Comparison of ENCODE assay signal across 8 mouse cellular contexts in genomic region chr7:118993597-118994230, GRCm38 (mm10). TPM values are rescaled to one million over a fixed set of nuclear protein-coding genes. Genes with fewer than 3 reads are reported as not detected.
DNase-seq lines count a peak whose midpoint lies in the region; ATAC-seq and TF ChIP-seq lines count a peak whose summit lies in the region.

No protein-coding gene starts in this region.

- DNase-seq in kidney, adult 9 months, result peak; percentile 9
- no peak for DNase-seq in kidney, postnatal 36 days
- DNase-seq in ES-E14 (ENCODE audit: low read depth, low spot score), result no peak
- peak; percentile 62 for DNase-seq in embryonic facial prominence, embryonic 14.5 days (ENCODE audit: low spot score)
- peak; percentile 46 for DNase-seq in midbrain, postnatal 0 days (ENCODE audit: low spot score)
- DNase-seq in frontal cortex, postnatal 36 days (ENCODE audit: low spot score in 2 of 2), result no peak
- no peak for DNase-seq in thymus, postnatal 10 days (ENCODE audit: low spot score in 2 of 2)

- peak overlapping the region; percentile 75 to 76 for H3K4me3 ChIP-seq in ES-E14 (ENCODE audit: insufficient read depth in 1 of 2, low read depth in 1 of 2, low read length in 2 of 2, poor library complexity in 1 of 2, severe bottlenecking in 1 of 2)
- peak overlapping the region; percentile 74 for H3K4me3 ChIP-seq in embryonic facial prominence, embryonic 14.5 days (ENCODE audit: low read depth, low read length)
- H3K4me3 ChIP-seq in hindbrain, embryonic 16.5 days (ENCODE audit: low read length), result peak overlapping the region; percentile 64
- peak overlapping the region; percentile 58 for H3K4me3 ChIP-seq in midbrain, postnatal 0 days (ENCODE audit: low read depth, low read length)

- no peak overlapping the region for H3K27ac ChIP-seq in ES-E14 (ENCODE audit: insufficient read depth, low read depth, low read length, poor library complexity, severe bottlenecking)
- 0 out of 2 replicates have a peak overlapping the region, but pooled peaks have one; percentile 19 for H3K27ac ChIP-seq in embryonic facial prominence, embryonic 14.5 days (replicated peaks; ENCODE audit: low read depth, low read length)
- H3K27ac ChIP-seq in hindbrain, embryonic 16.5 days (ENCODE audit: low read depth, low read length), result peak overlapping the region; percentile 64
- H3K27ac ChIP-seq in midbrain, postnatal 0 days (ENCODE audit: low read depth, low read length), result peak overlapping the region; percentile 20

- H3K4me1 ChIP-seq in ES-E14 (ENCODE audit: control insufficient read depth in 2 of 2, insufficient read depth in 2 of 2, low read length in 2 of 2, poor library complexity in 1 of 2), result peaks cover 2 to 22% of the 10 kb centered on the region in 2 experiments; a peak in 3 of 4 replicates
- peaks cover 25% of the 10 kb centered on the region for H3K4me1 ChIP-seq in embryonic facial prominence, embryonic 14.5 days (ENCODE audit: control insufficient read depth, insufficient read depth, low read length)
- peaks cover 56% of the 10 kb centered on the region for H3K4me1 ChIP-seq in hindbrain, embryonic 16.5 days (ENCODE audit: control insufficient read depth, insufficient read depth, low read depth, low read length)
- H3K4me1 ChIP-seq in midbrain, postnatal 0 days (ENCODE audit: insufficient read depth, low read length), result peaks cover 14% of the 10 kb centered on the region; the same call in 1 of the 2 replicates

- H3K36me3 ChIP-seq in ES-E14 (ENCODE audit: control insufficient read depth, insufficient read depth, low read length, poor library complexity, severe bottlenecking), result no peaks in the 10 kb centered on the region; the same call in 1 of the 2 replicates
- H3K36me3 ChIP-seq in embryonic facial prominence, embryonic 14.5 days (ENCODE audit: control insufficient read depth, insufficient read depth, low read length), result no peaks in the 10 kb centered on the region
- no peaks in the 10 kb centered on the region for H3K36me3 ChIP-seq in hindbrain, embryonic 16.5 days (ENCODE audit: control insufficient read depth, insufficient read depth, low read length)
- H3K36me3 ChIP-seq in midbrain, postnatal 0 days (ENCODE audit: insufficient read depth, low read length), result no peaks in the 10 kb centered on the region

- no peak for ATAC-seq in embryonic facial prominence, embryonic 14.5 days (ENCODE audit: low read depth)
- ATAC-seq in hindbrain, embryonic 16.5 days, result peak; percentile 15; the same call in 1 of the 2 replicates
- no peak for ATAC-seq in midbrain, postnatal 0 days (ENCODE audit: low FRiP score)

- no peak for TF ChIP-seq CTCF in midbrain, postnatal 0 days (IDR thresholded peaks at IDR 0.05)

- H3K27me3 ChIP-seq in embryonic facial prominence, embryonic 14.5 days (replicated peaks; ENCODE audit: control insufficient read depth, insufficient read depth, low read length), result no peaks in the 10 kb centered on the region
- no peaks in the 10 kb centered on the region for H3K27me3 ChIP-seq in hindbrain, embryonic 16.5 days (replicated peaks; ENCODE audit: control insufficient read depth, insufficient read depth, low read length)
- no peaks in the 10 kb centered on the region for H3K27me3 ChIP-seq in midbrain, postnatal 0 days (ENCODE audit: insufficient read depth, low read length)

- H3K9ac ChIP-seq in ES-E14 (ENCODE audit: insufficient read depth, low read depth, low read length, poor library complexity, severe bottlenecking), result peak overlapping the region; percentile 76
- H3K9ac ChIP-seq in embryonic facial prominence, embryonic 14.5 days (ENCODE audit: low read depth, low read length), result peak overlapping the region; percentile 80
- H3K9ac ChIP-seq in hindbrain, embryonic 16.5 days (ENCODE audit: low read depth, low read length), result peak overlapping the region; percentile 79
- H3K9ac ChIP-seq in midbrain, postnatal 0 days (replicated peaks; ENCODE audit: low read length, poor library complexity, severe bottlenecking), result peak overlapping the region; percentile 64

- peak overlapping the region; percentile 93 for H3K4me2 ChIP-seq in embryonic facial prominence, embryonic 14.5 days (ENCODE audit: low read depth, low read length)
- peak overlapping the region; percentile 89 for H3K4me2 ChIP-seq in hindbrain, embryonic 16.5 days (ENCODE audit: low read length)
- peak overlapping the region; percentile 94 for H3K4me2 ChIP-seq in midbrain, postnatal 0 days (ENCODE audit: low read depth, low read length, poor library complexity, severe bottlenecking)

- in situ Hi-C loops in ES-E14 (cut with MboI; ENCODE audit: low sequenced_read_pairs in 2 of 2, unreplicated experiment in 2 of 2), result loop anchor here (10.0 kb wide), 2 partner anchors 119 to 229 kb away; no protein-coding TSS in a partner anchor

- under 1% methylated on average over 26 of the region's 26 CpGs for WGBS in embryonic facial prominence, embryonic 14.5 days
- whole genome bisulfite sequencing in hindbrain, embryonic 16.5 days, result 1% methylated on average over 26 of the region's 26 CpGs
- WGBS in midbrain, postnatal 0 days, result 3% methylated on average over 26 of the region's 26 CpGs

- no peaks in the 10 kb centered on the region for H3K9me3 ChIP-seq in ES-E14 (ENCODE audit: control insufficient read depth, insufficient read depth, low read depth, low read length)
- no peaks in the 10 kb centered on the region for H3K9me3 ChIP-seq in embryonic facial prominence, embryonic 14.5 days (ENCODE audit: control insufficient read depth, low read length)
- H3K9me3 ChIP-seq in hindbrain, embryonic 16.5 days (ENCODE audit: control insufficient read depth, low read length), result no peaks in the 10 kb centered on the region
- H3K9me3 ChIP-seq in midbrain, postnatal 0 days (ENCODE audit: low read length), result no peaks in the 10 kb centered on the region

TF ChIP-seq in ES-E14, 5 proteins besides CTCF, POLR2A, EP300 and RAD21:
- no peak for TF ChIP-seq CHD2 (IDR thresholded peaks at IDR 0.05; ENCODE audit: low read depth, low read length)
- TF ChIP-seq MAFK (IDR thresholded peaks at IDR 0.05; ENCODE audit: insufficient read depth, low read depth, low read length), result no peak
- TF ChIP-seq HCFC1 (IDR thresholded peaks at IDR 0.05; ENCODE audit: borderline replicate concordance, insufficient read depth, low read length), result no peak
- TF ChIP-seq ZNF384 (IDR thresholded peaks at IDR 0.05; ENCODE audit: low read depth, low read length), result no peak
- TF ChIP-seq ZC3H11A (IDR thresholded peaks at IDR 0.05; ENCODE audit: borderline replicate concordance, low read depth, low read length), result no peak

RNA-seq across cellular contexts. Expression of gene Gprc5b, which starts 1.3 kb away (rescaled TPM):
- total RNA-seq in ES-E14 (2012; rRNA removed), result 7.3 and 22.3 TPM in 2 replicates
- 17.0 and 17.7 TPM in 2 replicates for polyA plus RNA-seq in embryonic facial prominence, embryonic 14.5 days (2014; fragmentation: Nextera tagmentation; extraction: Ambion mirVana)
- polyA plus RNA-seq in hindbrain, embryonic 16.5 days (2015; fragmentation: Nextera tagmentation; extraction: Ambion mirVana), result 7.3 and 8.4 TPM in 2 replicates
- 19.9 and 30.1 TPM in 2 replicates for total RNA-seq in midbrain, postnatal 0 days (2014; rRNA removed)
- polyA plus RNA-seq in midbrain, postnatal 0 days (2015; fragmentation: Nextera tagmentation; extraction: Ambion mirVana), result 6.1 and 6.6 TPM in 2 replicates

Comparison
In these comparisons a context has a peak if more than half of its experiments do, and no peak if none do; other contexts are left out.
1. DNase-seq: peak in kidney, adult 9 months (single experiment), embryonic facial prominence, embryonic 14.5 days (single experiment) and midbrain, postnatal 0 days (single experiment); none in kidney, postnatal 36 days (0 of 2), ES-E14 (single experiment), frontal cortex, postnatal 36 days (0 of 2) and thymus, postnatal 10 days (0 of 2).
2. Peak in every context shown above with its lines, with median percentiles within 50 percentile points of each other: H3K4me3 ChIP-seq, H3K9ac ChIP-seq and H3K4me2 ChIP-seq.